Mouse (Mus musculus): ENCODE measurements around the gene Thop1. TPM values are rescaled to one million over a fixed set of nuclear protein-coding genes. Genes with fewer than 3 reads are reported as not detected.

Gene Thop1
- polyA plus RNA-seq (2016; fragmentation: Nextera tagmentation; extraction: Ambion mirVana) = 58.0 and 73.9 TPM in 2 replicates

DNA sequence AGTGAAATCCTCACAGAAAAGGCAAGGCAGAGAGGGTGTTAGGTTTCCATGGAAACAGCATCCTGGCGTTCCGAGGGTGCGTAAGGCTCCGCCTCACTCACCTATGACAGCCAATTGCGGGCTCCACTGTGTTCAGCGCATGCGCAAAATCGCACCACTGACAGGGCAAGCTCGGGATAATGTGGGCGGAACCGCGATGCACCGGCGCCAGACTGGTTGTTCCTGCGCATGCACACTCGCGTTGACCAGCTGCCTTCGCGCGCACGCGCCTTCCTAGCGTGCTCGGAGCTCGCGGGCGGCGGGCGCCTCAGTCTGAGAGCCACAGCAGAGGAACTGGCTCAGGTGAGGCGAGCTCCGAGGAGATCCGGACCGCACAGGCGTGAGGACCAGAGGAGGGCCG is at the start of gene Thop1:
Gene Thop1 (plus strand): TSS at position 200 of the 400 bp plus-strand sequence.
- WGBS = under 1% methylated on average over 35 of the region's 35 CpGs
- peak; percentile 100 for DNase-seq (ENCODE audit: low spot score)
- peak within 1 kb of the TSS; percentile 67 for H3K4me3 ChIP-seq
- H3K4me1 ChIP-seq = peaks cover 20% of the 10 kb centered on the region
- H3K36me3 ChIP-seq = peaks cover 27% of the 10 kb centered on the region
- H3K27ac ChIP-seq = peak within 1 kb of the TSS; percentile 88
- H3K9me3 ChIP-seq = no peaks in the 10 kb centered on the region
- no peaks in the 10 kb centered on the region for H3K27me3 ChIP-seq (ENCODE audit: insufficient read depth, poor library complexity, severe bottlenecking)

DNA sequence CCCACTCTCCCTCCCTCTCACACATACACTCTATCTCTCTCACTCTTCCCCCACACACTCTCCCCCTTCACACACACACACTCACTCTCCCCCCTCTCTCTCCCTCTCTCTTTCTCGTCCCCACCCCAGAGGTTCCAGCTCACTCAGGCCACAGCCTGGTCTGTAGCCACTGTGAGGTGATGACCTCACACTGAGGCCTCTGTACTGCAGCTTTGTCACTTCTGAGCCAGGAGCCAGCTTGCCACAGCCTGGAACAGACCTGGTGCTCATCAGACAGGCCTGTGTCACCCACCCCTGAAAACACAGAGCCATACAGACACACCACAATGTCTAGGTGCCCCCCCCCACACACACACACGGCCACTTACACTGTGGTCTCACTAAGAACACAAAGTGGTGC is 49.6 kb upstream of the Thop1 start:
- peaks cover 51% of the 10 kb centered on the region for H3K27me3 ChIP-seq (ENCODE audit: insufficient read depth, poor library complexity, severe bottlenecking)

GRCm38 (mm10) chr10:81021547-81022110 is 48.2 kb upstream of the Thop1 start:
- no peaks in the 10 kb centered on the region for H3K9me3 ChIP-seq
- H3K4me3 ChIP-seq = peak overlapping the region; percentile 39
- H3K36me3 ChIP-seq = no peaks in the 10 kb centered on the region
- 8% methylated on average over 26 of the region's 26 CpGs for WGBS
- peaks cover 66% of the 10 kb centered on the region for H3K27me3 ChIP-seq (ENCODE audit: insufficient read depth, poor library complexity, severe bottlenecking)
- H3K4me1 ChIP-seq = peaks cover 24% of the 10 kb centered on the region
- H3K27ac ChIP-seq = no peak overlapping the region
- no peak for DNase-seq (ENCODE audit: low spot score)

More for the DNA sequence above, 49.6 kb upstream of the Thop1 start:
- Histone ChIP-seq H3K36me3 (no peaks in the 10 kb centered on the region), H3K27ac (no peak overlapping the region), H3K9me3 (no peaks in the 10 kb centered on the region), H3K4me3 (no peak overlapping the region), H3K4me1 (peaks cover 20% of the 10 kb centered on the region)
- no peak for DNase-seq (ENCODE audit: low spot score)
- 53% methylated on average over 2 of the region's 2 CpGs for WGBS

- DNase-seq (ENCODE audit: low spot score) = no peak
- no peaks in the 10 kb centered on the region for H3K9me3 ChIP-seq
- peaks cover 66% of the 10 kb centered on the region for H3K27me3 ChIP-seq (ENCODE audit: insufficient read depth, poor library complexity, severe bottlenecking)
- no peaks in the 10 kb centered on the region for H3K36me3 ChIP-seq
- peaks cover 33% of the 10 kb centered on the region for H3K4me1 ChIP-seq
- 61% methylated on average over 8 of the region's 8 CpGs for WGBS
- H3K4me3 ChIP-seq = no peak overlapping the region
- H3K27ac ChIP-seq = no peak overlapping the region
Measured at GRCm38 (mm10) chr10:81022744-81023143, 47.1 kb upstream of the Thop1 start.

DNA sequence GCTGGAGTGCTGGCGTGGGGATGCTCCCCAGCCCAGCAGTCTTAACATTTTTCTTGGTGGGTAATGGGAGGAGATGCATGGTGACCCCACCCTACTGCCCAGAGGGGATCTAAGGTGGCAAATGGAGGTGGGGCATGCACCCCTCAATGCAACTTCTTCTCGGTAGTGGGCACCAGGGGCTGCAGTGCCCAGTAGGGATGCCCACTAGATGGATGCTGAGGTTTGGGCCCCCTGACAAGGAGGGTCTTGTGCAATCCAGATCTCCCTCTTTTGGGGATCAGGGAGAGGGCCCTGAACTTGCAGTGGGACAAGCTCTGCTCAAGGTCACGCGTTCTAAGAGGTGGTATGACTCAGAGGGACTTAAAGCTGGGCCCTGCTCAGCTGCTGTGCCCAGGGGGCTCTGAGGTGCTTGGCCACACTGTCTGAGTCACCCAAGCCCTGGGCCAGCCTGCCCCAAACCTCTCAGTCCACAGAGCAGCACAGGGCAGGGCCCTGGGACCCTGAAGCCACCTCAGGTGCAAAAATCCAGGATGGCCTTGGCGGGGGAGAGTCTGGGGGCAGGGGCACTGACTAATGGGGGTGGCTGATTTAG is 45.4 kb upstream of the Thop1 start:
- Histone ChIP-seq H3K36me3 (no peaks in the 10 kb centered on the region), H3K27me3 (ENCODE audit: insufficient read depth, poor library complexity, severe bottlenecking) (peaks cover 74% of the 10 kb centered on the region), H3K27ac (no peak overlapping the region), H3K4me1 (peaks cover 32% of the 10 kb centered on the region), H3K4me3 (0 out of 2 replicates have a peak overlapping the region, but pooled peaks have one; percentile 51), H3K9me3 (no peaks in the 10 kb centered on the region)
- WGBS = 72% methylated on average over 5 of the region's 5 CpGs
- no peak for DNase-seq (ENCODE audit: low spot score)

- H3K9me3 ChIP-seq = no peaks in the 10 kb centered on the region
- peaks cover 76% of the 10 kb centered on the region for H3K27me3 ChIP-seq (ENCODE audit: insufficient read depth, poor library complexity, severe bottlenecking)
Measured at GRCm38 (mm10) chr10:81025047-81025621, 44.7 kb upstream of the Thop1 start.

GRCm38 (mm10) chr10:81025639-81026275 is 44.1 kb upstream of the Thop1 start, which contains the start of gene Diras1:
Gene Diras1 (minus strand): TSS chr10:81025662.
- Histone ChIP-seq H3K4me1 (peaks cover 28% of the 10 kb centered on the region), H3K36me3 (peaks cover 4% of the 10 kb centered on the region), H3K27ac (no peak within 1 kb of the TSS), H3K27me3 (ENCODE audit: insufficient read depth, poor library complexity, severe bottlenecking) (peaks cover 69% of the 10 kb centered on the region), H3K4me3 (peak within 1 kb of the TSS; percentile 51), H3K9me3 (no peaks in the 10 kb centered on the region)
- WGBS = 52% methylated on average over 12 of the region's 12 CpGs
- no peak for DNase-seq (ENCODE audit: low spot score)

More at GRCm38 (mm10) chr10:81025047-81025621, 44.7 kb upstream of the Thop1 start:
- 3% methylated on average over 43 of the region's 43 CpGs for WGBS
- H3K4me1 ChIP-seq = peaks cover 28% of the 10 kb centered on the region
- no peak for DNase-seq (ENCODE audit: low spot score)
- H3K4me3 ChIP-seq = peak overlapping the region; percentile 51
- no peak overlapping the region for H3K27ac ChIP-seq
- H3K36me3 ChIP-seq = no peaks in the 10 kb centered on the region

- Histone ChIP-seq H3K4me1 (peaks cover 23% of the 10 kb centered on the region), H3K9me3 (no peaks in the 10 kb centered on the region), H3K36me3 (peaks cover 13% of the 10 kb centered on the region), H3K27ac (peak overlapping the region; percentile 1; the same call in 1 of the 2 replicates), H3K4me3 (no peak overlapping the region), H3K27me3 (ENCODE audit: insufficient read depth, poor library complexity, severe bottlenecking) (peaks cover 58% of the 10 kb centered on the region)
- DNase-seq (ENCODE audit: low spot score) = no peak
- 88% methylated on average over 5 of the region's 5 CpGs for WGBS
Measured at GRCm38 (mm10) chr10:81026857-81027256, 43.0 kb upstream of the Thop1 start.

GRCm38 (mm10) chr10:81027331-81027730 is 42.5 kb upstream of the Thop1 start:
- 46% methylated on average over 4 of the region's 4 CpGs for WGBS
- peak overlapping the region; percentile 1; the same call in 1 of the 2 replicates for H3K27ac ChIP-seq
- H3K4me3 ChIP-seq = no peak overlapping the region
- no peaks in the 10 kb centered on the region for H3K9me3 ChIP-seq
- peaks cover 54% of the 10 kb centered on the region for H3K27me3 ChIP-seq (ENCODE audit: insufficient read depth, poor library complexity, severe bottlenecking)
- H3K36me3 ChIP-seq = peaks cover 13% of the 10 kb centered on the region
- DNase-seq (ENCODE audit: low spot score) = no peak
- peaks cover 20% of the 10 kb centered on the region for H3K4me1 ChIP-seq

DNA sequence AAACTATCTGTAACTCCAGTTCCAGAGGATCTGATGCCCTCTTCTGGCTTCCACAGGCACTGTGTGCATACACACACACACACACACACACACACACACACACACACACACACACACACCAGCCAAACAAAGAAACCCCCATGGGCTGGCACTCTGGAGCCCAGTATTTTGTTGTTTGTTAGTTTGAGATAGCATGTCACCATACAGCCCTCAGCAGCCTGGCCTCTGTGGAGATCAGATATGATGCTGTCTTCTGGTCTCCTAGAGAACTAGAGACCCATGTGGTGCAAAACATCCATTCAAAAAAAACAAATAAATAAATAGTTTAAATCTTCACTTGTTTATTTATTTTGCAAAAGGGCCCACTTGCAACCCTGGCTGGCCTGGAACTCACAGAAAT is 41.6 kb upstream of the Thop1 start:
- H3K9me3 ChIP-seq = no peaks in the 10 kb centered on the region
- H3K27ac ChIP-seq = no peak overlapping the region
- H3K27me3 ChIP-seq (ENCODE audit: insufficient read depth, poor library complexity, severe bottlenecking) = peaks cover 46% of the 10 kb centered on the region
- no peak overlapping the region for H3K4me3 ChIP-seq
- DNase-seq (ENCODE audit: low spot score) = no peak
- H3K4me1 ChIP-seq = peaks cover 20% of the 10 kb centered on the region
- H3K36me3 ChIP-seq = peaks cover 13% of the 10 kb centered on the region

GRCm38 (mm10) chr10:81029031-81029430 is 40.8 kb upstream of the Thop1 start:
- Histone ChIP-seq H3K4me1 (peaks cover 20% of the 10 kb centered on the region), H3K36me3 (peaks cover 13% of the 10 kb centered on the region), H3K27ac (no peak overlapping the region; the same call in 1 of the 2 replicates), H3K4me3 (no peak overlapping the region), H3K27me3 (ENCODE audit: insufficient read depth, poor library complexity, severe bottlenecking) (peaks cover 38% of the 10 kb centered on the region), H3K9me3 (no peaks in the 10 kb centered on the region)
- WGBS = 77% methylated on average over 10 of the region's 10 CpGs
- DNase-seq (ENCODE audit: low spot score) = no peak

- H3K27ac ChIP-seq = no peak overlapping the region
- no peak for DNase-seq (ENCODE audit: low spot score)
- H3K27me3 ChIP-seq (ENCODE audit: insufficient read depth, poor library complexity, severe bottlenecking) = peaks cover 12% of the 10 kb centered on the region
- no peaks in the 10 kb centered on the region for H3K9me3 ChIP-seq
- no peak overlapping the region for H3K4me3 ChIP-seq
- peaks cover 13% of the 10 kb centered on the region for H3K36me3 ChIP-seq
- 78% methylated on average over 10 of the region's 10 CpGs for WGBS
- peaks cover 10% of the 10 kb centered on the region; the same call in 1 of the 2 replicates for H3K4me1 ChIP-seq
Measured at GRCm38 (mm10) chr10:81033586-81033985, 36.2 kb upstream of the Thop1 start.

GRCm38 (mm10) chr10:81036251-81036650 is 33.6 kb upstream of the Thop1 start:
- Histone ChIP-seq H3K27me3 (ENCODE audit: insufficient read depth, poor library complexity, severe bottlenecking) (no peaks in the 10 kb centered on the region), H3K36me3 (peaks cover 4% of the 10 kb centered on the region; the same call in 1 of the 2 replicates), H3K9me3 (no peaks in the 10 kb centered on the region), H3K4me3 (no peak overlapping the region), H3K4me1 (peaks cover 10% of the 10 kb centered on the region; the same call in 1 of the 2 replicates), H3K27ac (no peak overlapping the region)
- DNase-seq (ENCODE audit: low spot score) = no peak
- WGBS = 71% methylated on average over 7 of the region's 7 CpGs

Data from heart, embryonic 10.5 days (tissue).